Mouse (Mus musculus): ENCODE data around the gene Plekha6.

Plekha6 gene

DNA sequence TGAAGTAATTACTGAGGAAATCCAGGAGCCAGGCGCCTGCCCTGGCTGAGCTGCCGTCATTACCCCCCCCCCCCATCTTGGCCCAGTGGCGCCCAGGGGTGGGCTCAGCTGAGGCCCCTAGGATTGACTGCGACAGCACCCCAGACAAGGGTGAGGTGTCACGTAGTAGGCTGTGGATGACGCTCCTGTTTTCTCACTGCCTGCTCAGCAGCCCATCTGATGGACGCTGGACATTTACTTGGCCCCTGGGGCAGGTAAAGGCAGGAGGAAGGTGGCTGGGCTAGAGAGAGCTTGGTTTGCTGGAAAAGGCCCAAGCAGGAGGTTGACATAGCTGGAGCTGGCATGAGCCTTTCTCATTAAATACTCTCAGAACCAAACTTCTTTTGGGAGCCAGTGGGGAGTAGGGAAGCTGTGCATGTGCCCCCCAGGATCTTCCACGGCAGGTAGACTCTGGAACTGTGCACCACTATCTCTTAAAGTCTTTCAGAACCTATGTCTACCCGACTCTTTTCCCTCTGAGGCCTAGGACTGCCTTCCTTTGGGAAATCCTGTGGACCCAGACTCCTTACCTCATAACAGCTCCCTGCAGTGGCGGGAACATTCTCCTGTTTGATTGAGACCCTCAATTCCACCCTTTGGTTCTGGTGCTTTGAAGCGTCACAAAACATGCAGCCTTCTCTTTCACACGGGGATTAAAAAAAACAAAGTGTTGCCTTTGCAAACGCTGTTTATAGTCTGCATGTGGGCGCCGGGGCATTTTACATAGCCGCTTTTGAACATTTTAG lies 19.3 kb downstream of the Plekha6 start:
- DNase-seq, result peak; percentile 29

- DNase-seq, result no peak
These were observed 24.1 kb downstream of the Plekha6 start for GRCm38 (mm10) chr1:133187948-133188680.

- no peak for DNase-seq
These were observed 24.7 kb downstream of the Plekha6 start for GRCm38 (mm10) chr1:133188719-133189118.

DNA sequence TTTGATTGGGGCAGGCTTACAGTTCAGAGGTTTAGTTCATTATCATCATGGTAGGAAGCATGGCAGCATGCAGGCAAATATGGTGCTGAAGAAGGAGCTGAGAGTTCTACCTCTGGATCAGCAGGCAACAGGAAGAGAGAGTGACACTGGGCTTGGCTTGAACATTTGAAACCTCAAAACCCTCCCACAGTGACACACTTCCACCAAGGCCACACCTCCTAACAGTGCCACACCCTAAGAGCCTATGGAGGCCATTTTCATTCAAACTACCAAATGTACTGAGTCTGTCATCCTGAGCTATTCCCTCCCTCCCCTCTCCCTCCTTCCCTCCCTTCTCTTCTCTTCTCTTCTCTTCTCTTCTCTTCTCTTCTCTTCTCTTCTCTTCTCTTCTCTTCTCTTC lies 25.5 kb downstream of the Plekha6 start:
- no peak for DNase-seq

GRCm38 (mm10) chr1:133190550-133190949 lies 26.5 kb downstream of the Plekha6 start:
- no peak for DNase-seq

DNA sequence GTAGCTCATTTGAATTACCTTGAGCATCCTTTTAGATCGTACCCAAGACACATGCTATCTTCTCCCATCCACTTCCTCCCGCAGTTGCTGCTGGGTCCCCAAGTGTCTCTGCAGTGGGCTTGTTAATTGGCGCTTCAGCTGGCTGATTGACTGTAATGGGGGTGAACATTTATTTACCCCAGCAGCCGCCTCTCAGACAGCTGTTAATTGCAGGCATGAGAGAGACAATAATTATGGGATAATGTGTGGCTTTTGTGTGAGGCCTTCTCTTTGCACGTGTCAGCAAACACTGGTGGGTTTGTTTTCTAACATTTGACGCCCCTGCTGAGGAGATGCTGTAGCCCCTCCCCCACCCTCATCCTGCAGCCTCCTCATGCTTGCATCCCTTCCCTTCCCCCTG lies 32.2 kb downstream of the Plekha6 start:
- no peak for DNase-seq

- no peak for DNase-seq
These were observed 33.3 kb downstream of the Plekha6 start for GRCm38 (mm10) chr1:133197266-133197665.

DNA sequence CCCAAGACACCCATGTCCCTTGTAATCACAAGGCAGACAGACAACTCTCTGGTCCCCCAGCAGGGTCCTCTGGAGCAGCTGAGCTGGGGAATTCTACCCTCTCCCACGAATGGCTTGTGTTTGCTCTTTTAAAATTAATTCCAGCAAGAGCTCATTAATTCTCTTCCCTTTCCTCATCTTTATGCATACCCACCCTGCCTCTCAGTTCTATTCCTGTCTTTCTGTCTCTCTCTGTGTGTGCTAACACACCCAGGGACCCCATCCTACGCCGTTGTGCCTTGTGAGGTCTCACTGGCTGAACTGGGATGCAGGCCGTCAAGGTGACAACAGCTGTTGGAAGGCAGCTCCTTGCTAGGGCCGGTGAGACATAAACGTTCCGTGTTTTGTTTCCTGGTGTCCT lies 35.7 kb downstream of the Plekha6 start:
- DNase-seq, result no peak

DNA sequence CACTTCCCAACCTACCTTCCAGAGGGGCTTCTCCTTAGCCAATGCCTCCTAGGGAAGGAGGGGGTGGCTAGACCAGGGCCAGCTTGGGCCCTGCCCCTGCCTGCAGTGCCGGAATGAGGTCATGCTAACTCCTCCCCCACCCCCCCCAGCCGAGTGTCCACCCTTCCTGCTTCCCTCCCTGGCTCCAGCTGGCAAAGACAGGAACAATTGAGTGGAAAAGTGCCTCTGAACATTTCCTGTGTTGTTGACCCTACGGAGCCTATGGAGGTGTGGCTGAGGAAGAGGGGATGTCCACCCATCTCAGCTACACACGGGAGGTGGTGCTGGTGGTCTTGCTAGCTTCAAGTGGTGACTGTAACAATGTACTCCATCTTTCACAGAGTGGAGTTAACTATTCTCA lies 37.5 kb downstream of the Plekha6 start:
- DNase-seq, result no peak

GRCm38 (mm10) chr1:133203701-133204100 lies 39.7 kb downstream of the Plekha6 start:
- DNase-seq, result no peak

GRCm38 (mm10) chr1:133204341-133204849 lies 40.4 kb downstream of the Plekha6 start:
- no peak for DNase-seq

DNA sequence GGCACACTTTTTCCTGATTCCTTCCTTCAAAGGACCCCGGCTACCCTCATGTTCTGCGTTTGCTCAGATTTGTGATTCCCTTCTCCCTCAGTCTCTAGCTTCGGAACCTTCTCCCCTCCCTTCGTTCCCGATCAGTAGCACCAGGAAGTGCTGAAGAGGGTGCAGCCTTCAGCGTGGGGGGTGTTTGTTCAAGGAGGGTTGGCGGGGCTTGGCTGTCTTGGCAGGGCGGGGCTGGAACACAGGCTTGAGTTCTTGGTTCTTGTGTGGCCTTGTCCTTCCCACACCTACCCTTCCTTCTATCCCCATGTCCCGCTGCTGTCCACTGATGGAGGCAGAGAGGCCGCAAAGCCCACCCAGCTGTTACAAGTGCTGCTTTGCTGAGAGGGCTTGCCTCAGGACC lies 41.0 kb downstream of the Plekha6 start:
- no peak for DNase-seq

GRCm38 (mm10) chr1:133208086-133208815 lies 44.2 kb downstream of the Plekha6 start:
- no peak for DNase-seq

DNA sequence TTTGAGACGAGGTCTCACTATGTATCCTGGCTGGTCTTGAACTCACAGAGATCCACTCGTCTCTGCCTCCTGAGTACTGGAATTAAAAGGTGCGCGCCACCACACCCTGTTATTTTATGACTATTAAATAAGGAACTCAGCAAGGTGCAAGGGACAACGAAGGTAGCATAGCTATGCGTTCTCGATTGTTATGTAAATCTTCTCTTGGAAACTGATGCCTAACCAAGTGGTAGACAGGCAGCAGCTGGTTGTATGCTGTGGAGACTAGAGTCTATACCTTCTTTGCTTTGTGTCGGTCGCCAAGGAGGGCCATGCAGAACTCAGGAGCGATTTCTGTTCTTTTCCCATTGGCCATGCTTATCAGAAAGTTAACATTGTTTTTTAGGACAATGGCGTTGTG lies 45.0 kb downstream of the Plekha6 start:
- DNase-seq, result no peak

DNA sequence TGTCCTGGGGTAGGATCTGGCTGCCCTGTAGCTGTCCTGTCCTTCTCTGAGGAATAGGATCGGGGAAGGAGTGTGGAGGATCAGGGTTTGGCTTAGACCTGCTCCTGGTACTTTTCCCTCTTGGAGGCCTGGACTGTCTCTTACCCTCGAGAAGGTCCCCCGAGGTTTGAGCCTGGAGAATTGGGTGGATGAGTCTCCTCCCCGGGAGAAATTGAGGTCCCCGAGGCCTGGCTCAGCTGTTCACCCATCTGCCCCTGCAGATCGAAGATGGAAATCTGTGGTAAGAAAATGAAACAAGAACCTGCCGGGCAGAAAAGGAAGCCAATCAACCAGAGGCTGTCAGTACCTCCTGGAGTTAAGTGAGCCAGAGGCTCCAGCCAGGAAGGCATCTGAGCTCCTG lies 45.5 kb downstream of the Plekha6 start:
- DNase-seq, result no peak

- peak; percentile 34 for DNase-seq
These were observed 46.0 kb downstream of the Plekha6 start for GRCm38 (mm10) chr1:133209901-133210516.

- peak; percentile 34 for DNase-seq
These were observed 46.8 kb downstream of the Plekha6 start for GRCm38 (mm10) chr1:133210766-133211165.

DNA sequence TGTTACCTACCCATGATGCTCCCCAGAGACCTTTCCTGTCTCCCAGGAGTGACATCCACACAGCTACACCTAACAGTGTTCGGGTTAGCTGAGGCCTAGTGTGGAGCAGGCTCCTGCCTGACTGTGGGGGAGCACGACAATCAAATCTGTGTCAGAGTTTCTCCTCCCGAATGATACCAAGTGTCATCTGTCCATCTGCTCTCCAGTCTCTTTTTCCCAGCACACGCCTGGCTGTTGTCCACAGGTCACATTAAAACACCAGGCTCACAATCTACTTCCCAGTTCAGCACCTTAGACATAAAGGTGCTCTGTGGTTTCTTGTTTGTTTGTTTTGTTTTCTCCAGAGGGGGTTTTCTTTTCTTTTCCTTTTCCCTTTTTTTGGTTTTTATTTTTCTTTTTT lies 48.3 kb downstream of the Plekha6 start:
- no peak for DNase-seq

GRCm38 (mm10) chr1:133213098-133213497 lies 49.1 kb downstream of the Plekha6 start:
- no peak for DNase-seq

GRCm38 (mm10) chr1:133213901-133214300 lies 49.9 kb downstream of the Plekha6 start:
- no peak for DNase-seq

GRCm38 (mm10) chr1:133214672-133215359 lies 50.8 kb downstream of the Plekha6 start:
- no peak for DNase-seq

- no peak for DNase-seq
These were observed 51.3 kb downstream of the Plekha6 start for GRCm38 (mm10) chr1:133215360-133215700.

DNA sequence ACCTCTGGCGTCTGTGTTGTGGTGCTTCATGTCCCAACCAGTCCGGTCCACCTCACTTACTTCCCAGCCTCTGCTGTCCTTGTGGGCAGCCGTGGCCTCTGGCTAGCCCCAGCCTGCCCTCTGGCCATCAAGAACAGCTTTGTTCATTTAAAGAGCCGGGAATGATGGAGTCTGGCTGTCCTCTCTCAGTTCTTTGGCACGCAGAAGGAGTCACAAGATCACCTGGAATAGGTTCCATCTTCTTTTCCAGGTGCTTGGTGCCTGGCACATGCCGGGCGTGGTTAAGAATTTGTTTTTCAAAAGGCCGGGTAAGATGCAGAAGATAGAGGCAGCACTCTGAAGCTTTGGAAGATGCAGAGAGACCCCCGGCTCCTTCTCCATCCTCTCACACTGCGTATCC lies 51.7 kb downstream of the Plekha6 start:
- no peak for DNase-seq
